Mouse (Mus musculus) ES-E14 (cell line): ENCODE results near the gene Tent5c. TPM values are rescaled to one million over a fixed set of nuclear protein-coding genes. Genes with fewer than 3 reads are reported as not detected.
"Not testable (repeated sequence)": the region's sequence is repeated elsewhere in the genome, so short reads cannot be mapped to it uniquely, and the experiment has no call there.

Source experiments
- DNase-seq: peaks from one replicate; pipeline ENCODE4 v3.0.0-alpha.2; 2013; ENCODE audit warnings: low read depth, low spot score
- H3K27ac ChIP-seq: 2 replicates; pipeline ENCODE4 v1.5.1; 2012; ENCODE audit warnings: low read depth, mild to moderate bottlenecking, low read length, moderate library complexity, mixed read lengths; ENCODE audit not compliant: poor library complexity, insufficient read depth, severe bottlenecking
- H3K36me3 ChIP-seq: 2 replicates; pipeline ENCODE4 v1.6.1; 2012; ENCODE audit warnings: mild to moderate bottlenecking, low read length, moderate library complexity, mixed read lengths; ENCODE audit not compliant: control insufficient read depth, poor library complexity, insufficient read depth, severe bottlenecking
- H3K4me1 ChIP-seq, 2 experiments: fragments of 150-350 bp in 1 of 2; sonication (generic) in 1 of 2; 2 replicates each; pipeline ENCODE4 v1.6.1; 2012; ENCODE audit warnings: low read length in 2 of 2, mild to moderate bottlenecking in 1 of 2, mixed read lengths in 1 of 2; ENCODE audit not compliant: control insufficient read depth in 2 of 2, insufficient read depth in 2 of 2, poor library complexity in 1 of 2
- H3K4me3 ChIP-seq, 2 experiments: fragments of 150-350 bp in 1 of 2; sonication (generic) in 1 of 2; 2 replicates each; pipeline ENCODE4 v1.5.1; 2012; ENCODE audit warnings: low read length in 2 of 2, low read depth in 1 of 2, mild to moderate bottlenecking in 1 of 2, mixed read lengths in 1 of 2; ENCODE audit not compliant: insufficient read depth in 1 of 2, poor library complexity in 1 of 2, severe bottlenecking in 1 of 2
- H3K9ac ChIP-seq: 2 replicates; pipeline ENCODE4 v1.6.1; 2012; ENCODE audit warnings: low read depth, mild to moderate bottlenecking, low read length, mixed read lengths; ENCODE audit not compliant: poor library complexity, insufficient read depth, severe bottlenecking
- H3K9me3 ChIP-seq: fragments of 150-350 bp; sonication (generic); 2 replicates; pipeline ENCODE4 v1.6.1; 2012; ENCODE audit warnings: low read depth, mild to moderate bottlenecking, low read length; ENCODE audit not compliant: control insufficient read depth, insufficient read depth
- CHD2 ChIP-seq: IDR thresholded peaks from 2 replicates; pipeline ENCODE4 v1.6.1; 2014; ENCODE audit warnings: mild to moderate bottlenecking, low read depth, low read length, inconsistent platforms
- HCFC1 ChIP-seq: IDR thresholded peaks from 2 replicates; pipeline ENCODE4 v1.6.1; 2012; ENCODE audit warnings: low read length, inconsistent platforms, borderline replicate concordance; ENCODE audit not compliant: insufficient read depth
- MAFK ChIP-seq: IDR thresholded peaks from 2 replicates; pipeline ENCODE4 v1.6.1; 2014; ENCODE audit warnings: mild to moderate bottlenecking, low read depth, low read length, inconsistent platforms; ENCODE audit not compliant: insufficient read depth
- ZC3H11A ChIP-seq: IDR thresholded peaks from 2 replicates; pipeline ENCODE4 v1.6.1; 2012; ENCODE audit warnings: low read depth, mild to moderate bottlenecking, inconsistent platforms, low read length, borderline replicate concordance
- ZNF384 ChIP-seq: IDR thresholded peaks from 2 replicates; pipeline ENCODE4 v1.6.1; 2012; ENCODE audit warnings: low read depth, low read length, inconsistent platforms
- in situ Hi-C, 2 experiments: fragments of 600-800 bp; cut with MboI; formaldehyde crosslinking; loops; one replicate each; pipeline ENCODE4 v1.15.1; 2025; ENCODE audit warnings: low sequenced_read_pairs in 2 of 2, inconsistent platforms in 1 of 2; ENCODE audit not compliant: unreplicated experiment in 2 of 2
- total RNA-seq: library from RNA; depleted of rRNA; stranded (reverse); fragments of 300-350 nt; gene quantifications from 2 replicates; pipeline ENCODE4 v1.2.3, GENCODE M21; 2012

Gene Tent5c
- total RNA-seq, 1 experiment: 1.2 TPM

DNA sequence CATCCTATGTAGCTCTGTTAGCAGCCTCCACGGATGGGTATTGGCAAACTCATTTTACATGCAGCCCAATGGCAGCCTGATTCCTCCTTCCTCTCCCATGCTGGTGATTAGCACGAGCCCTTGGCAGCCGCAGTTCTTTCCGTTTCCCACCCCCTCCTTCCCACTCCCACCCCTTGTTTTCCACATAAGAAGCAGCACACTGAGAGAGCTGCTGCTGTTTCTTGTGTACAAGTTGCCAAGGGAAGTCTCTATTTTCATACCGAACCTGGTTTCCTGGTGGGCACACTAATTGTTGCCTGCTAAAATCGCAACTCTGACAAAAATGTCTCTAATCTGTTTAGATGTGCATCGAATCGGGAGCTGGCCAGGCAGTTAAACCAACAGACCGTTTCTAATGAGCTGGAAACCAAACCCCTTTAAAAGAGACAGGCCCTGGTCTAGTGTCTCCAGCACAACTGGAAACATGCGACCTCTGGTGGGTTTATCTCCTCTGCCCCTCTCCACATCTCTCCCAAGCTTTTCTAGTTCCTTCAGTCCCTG lies 71.3 kb downstream of the Tent5c start:
- TF ChIP-seq CHD2 (no peak), ZNF384 (no peak), ZC3H11A (no peak), HCFC1 (no peak), MAFK (no peak)
- no peak for DNase-seq
- Histone ChIP-seq H3K4me1 (peaks cover 2 to 23% of the 10 kb centered on the region in 2 experiments; a peak in 3 of 4 replicates), H3K4me3 (no peak overlapping the region), H3K27ac (peak overlapping the region; percentile 12; the same call in 1 of the 2 replicates), H3K9me3 (no peaks in the 10 kb centered on the region), H3K36me3 (no peaks in the 10 kb centered on the region), H3K9ac (no peak overlapping the region)
- in situ Hi-C loops: no loop called here

- TF ChIP-seq ZNF384: no peak
- TF ChIP-seq HCFC1: no peak
- TF ChIP-seq MAFK: no peak
- TF ChIP-seq ZC3H11A: no peak
- TF ChIP-seq CHD2: no peak
- H3K4me3 ChIP-seq: no peak overlapping the region
- in situ Hi-C loops: no loop called here
- peaks cover 2 to 17% of the 10 kb centered on the region in 2 experiments; a peak in 3 of 4 replicates for H3K4me1 ChIP-seq
- no peaks in the 10 kb centered on the region for H3K9me3 ChIP-seq
- H3K9ac ChIP-seq: no peak overlapping the region
- H3K36me3 ChIP-seq: no peaks in the 10 kb centered on the region
- no peak for DNase-seq
- H3K27ac ChIP-seq: no peak overlapping the region
These were observed 73.5 kb downstream of the Tent5c start for GRCm38 (mm10) chr3:100415671-100416070.

DNA sequence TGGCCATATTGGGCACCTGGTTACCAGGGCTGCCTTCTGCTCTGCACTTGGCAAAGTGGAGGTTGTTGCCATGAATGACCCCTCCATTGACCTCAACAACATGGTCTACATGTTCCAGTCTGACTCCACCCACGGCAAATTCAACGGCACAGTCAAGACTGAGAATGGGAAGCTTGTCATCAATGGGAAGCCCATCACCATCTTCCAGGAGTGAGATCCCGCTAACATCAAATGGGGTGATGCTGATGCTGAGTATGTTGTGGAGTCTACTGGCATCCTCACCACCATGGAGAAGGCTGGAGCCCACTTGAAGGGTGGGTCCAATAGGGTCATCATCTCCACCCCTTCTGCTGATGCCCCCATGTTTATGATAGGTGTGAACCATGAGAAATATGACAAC lies 75.5 kb downstream of the Tent5c start:
- DNase-seq, H3K9me3 ChIP-seq, in situ Hi-C loops: not testable (repeated sequence)

DNA sequence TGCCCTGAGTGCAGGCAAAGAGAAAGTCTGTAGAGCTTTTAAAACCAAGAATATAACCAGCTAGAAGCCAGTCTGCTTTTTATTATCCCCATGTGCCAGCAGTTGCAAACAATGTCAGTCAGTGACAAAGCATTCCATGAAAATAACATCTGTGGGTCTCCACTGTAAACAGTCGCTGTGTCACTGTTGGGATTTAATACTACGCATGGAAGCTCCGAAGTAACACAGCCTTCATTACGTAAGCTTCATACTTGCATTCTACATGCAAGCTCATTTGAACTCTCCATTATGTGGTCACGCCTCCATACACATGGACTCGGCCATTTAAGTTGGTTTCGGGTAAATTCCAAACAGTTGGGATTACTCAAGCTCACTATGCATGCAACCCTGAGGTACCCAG lies 77.2 kb downstream of the Tent5c start:
- Histone ChIP-seq H3K4me3 (no peak overlapping the region), H3K27ac (no peak overlapping the region), H3K9ac (no peak overlapping the region), H3K9me3 (no peaks in the 10 kb centered on the region), H3K4me1 (no peaks in the 10 kb centered on the region), H3K36me3 (no peaks in the 10 kb centered on the region)
- DNase-seq: no peak
- in situ Hi-C loops: no loop called here
- TF ChIP-seq ZNF384 (no peak), CHD2 (no peak), MAFK (no peak), ZC3H11A (no peak), HCFC1 (no peak)

More for the DNA sequence above, 75.5 kb downstream of the Tent5c start:
- not testable (repeated sequence) for H3K9ac ChIP-seq, H3K4me1 ChIP-seq, H3K4me3 ChIP-seq, H3K36me3 ChIP-seq, H3K27ac ChIP-seq

GRCm38 (mm10) chr3:100409280-100409679 lies 79.8 kb downstream of the Tent5c start:
- no peak overlapping the region for H3K9ac ChIP-seq
- H3K4me1 ChIP-seq: no peaks in the 10 kb centered on the region
- H3K4me3 ChIP-seq: no peak overlapping the region
- no peaks in the 10 kb centered on the region for H3K9me3 ChIP-seq
- H3K36me3 ChIP-seq: no peaks in the 10 kb centered on the region
- TF ChIP-seq HCFC1: no peak
- TF ChIP-seq ZNF384: no peak
- DNase-seq: no peak
- no peak overlapping the region for H3K27ac ChIP-seq
- in situ Hi-C loops: no loop called here
